Mouse (Mus musculus) lung, postnatal 14 days (tissue): ENCODE results near the gene Col5a1.

Experiments used
- DNase-seq: peaks from one replicate; pipeline ENCODE4 v3.0.0; 2021

Gene Col5a1

DNA sequence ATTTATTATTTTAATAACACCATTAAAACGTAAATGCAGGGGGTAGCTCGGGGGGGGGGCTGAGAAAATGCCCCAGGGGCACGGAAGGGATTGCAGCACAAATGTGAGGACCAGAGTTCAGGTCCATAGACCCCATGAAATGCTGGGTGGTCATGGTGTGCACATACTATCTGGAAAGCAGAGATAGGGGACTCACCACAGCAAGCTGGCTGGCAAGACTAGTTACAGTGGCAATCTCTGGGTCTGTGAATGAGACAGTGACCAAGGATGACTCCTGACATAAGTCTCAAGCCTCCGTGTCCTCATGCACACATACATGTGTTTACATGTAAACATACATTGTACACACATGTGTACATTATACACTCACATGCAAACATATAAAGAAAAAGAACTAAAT lies 90.3 kb downstream of the Col5a1 start:
- no peak for DNase-seq

GRCm38 (mm10) chr2:27981066-27981465 lies 94.8 kb downstream of the Col5a1 start:
- DNase-seq, result no peak

- no peak for DNase-seq
These were observed 95.7 kb downstream of the Col5a1 start for GRCm38 (mm10) chr2:27981621-27982535.

DNA sequence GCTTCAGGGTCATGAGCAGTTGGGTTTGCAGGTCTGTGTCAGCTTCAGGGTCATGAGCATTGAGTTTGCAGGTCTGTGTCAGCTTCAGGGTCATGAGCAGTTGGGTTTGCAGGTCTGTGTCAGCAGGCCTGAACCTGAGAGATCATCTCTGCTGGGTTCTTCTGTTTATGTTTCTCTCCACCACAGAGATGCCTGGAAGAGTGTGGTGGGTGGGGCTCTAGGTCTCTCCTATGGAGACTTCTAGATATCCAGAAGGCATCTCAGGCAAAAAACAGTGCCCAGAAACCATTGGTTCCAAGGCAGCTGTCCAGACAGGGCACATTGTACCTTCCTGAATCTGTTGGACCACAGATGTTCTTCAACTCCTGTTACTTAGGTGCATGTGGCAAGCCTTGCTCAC lies 96.9 kb downstream of the Col5a1 start:
- no peak for DNase-seq

DNA sequence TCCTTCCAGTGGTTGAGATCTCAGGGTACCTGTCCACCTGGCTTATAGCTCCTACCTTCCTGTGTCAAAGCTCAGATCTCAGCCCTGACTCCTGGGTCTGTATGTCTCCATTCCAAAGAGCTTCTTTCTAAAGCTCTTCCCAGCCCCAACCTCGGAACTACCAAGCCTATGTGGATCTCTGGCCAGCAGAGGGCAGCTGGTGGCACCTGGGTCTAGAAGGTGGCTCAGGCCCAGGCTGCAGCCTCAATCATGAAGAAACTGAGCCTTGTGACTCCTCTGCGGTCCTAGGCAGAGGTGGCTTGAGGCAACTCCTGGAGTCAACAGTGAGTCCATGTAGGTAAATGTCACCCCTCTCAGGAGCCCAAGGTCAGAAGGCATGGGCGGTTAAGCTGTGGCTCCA lies 97.7 kb downstream of the Col5a1 start:
- DNase-seq, result peak; percentile 25

GRCm38 (mm10) chr2:27986751-27987150 lies 100.5 kb downstream of the Col5a1 start:
- DNase-seq, result no peak

- DNase-seq, result no peak
These were observed 104.4 kb downstream of the Col5a1 start for GRCm38 (mm10) chr2:27990430-27991211.

DNA sequence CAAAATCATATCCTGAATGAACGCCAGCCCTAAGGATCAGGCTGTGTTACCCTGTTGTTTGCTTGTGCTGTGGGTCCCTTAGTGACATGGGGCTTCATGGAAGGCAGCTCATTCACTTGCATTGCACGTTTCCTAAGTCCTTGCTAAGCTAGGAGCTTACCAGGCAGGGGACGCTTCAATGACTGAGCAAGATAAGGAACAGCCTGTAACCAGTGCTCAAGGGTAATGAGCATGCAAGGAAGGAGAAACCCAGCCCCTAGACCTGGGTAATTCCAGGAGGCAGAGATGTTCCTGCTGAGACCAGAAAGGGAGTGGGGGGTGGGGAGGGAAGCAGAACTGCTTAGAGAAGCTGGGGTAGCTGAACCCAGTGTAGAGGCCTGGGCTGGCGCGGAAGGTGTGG lies 107.2 kb downstream of the Col5a1 start:
- DNase-seq, result no peak

- DNase-seq, result no peak
These were observed 113.9 kb downstream of the Col5a1 start for GRCm38 (mm10) chr2:27999996-28000583.

GRCm38 (mm10) chr2:28000660-28001059 lies 114.4 kb downstream of the Col5a1 start:
- no peak for DNase-seq

DNA sequence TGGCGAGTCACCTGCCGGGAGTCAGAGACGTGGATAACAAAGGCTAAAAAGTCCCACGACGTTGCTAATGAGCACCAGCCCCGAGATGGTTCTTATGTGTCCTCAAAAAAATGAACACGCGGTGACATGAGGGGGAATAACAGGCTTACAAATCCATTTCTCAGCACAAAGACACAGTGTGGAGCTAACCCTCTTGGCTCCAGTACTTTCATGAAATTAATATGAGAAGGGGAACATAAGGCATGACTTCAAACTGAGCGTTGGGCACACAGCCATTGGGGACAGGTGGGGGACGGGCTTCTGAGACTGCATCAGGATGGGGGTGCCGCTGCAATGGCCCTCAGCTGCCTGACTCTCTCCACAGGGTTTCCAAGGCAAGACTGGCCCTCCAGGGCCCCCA lies 115.0 kb downstream of the Col5a1 start:
- no peak for DNase-seq

DNA sequence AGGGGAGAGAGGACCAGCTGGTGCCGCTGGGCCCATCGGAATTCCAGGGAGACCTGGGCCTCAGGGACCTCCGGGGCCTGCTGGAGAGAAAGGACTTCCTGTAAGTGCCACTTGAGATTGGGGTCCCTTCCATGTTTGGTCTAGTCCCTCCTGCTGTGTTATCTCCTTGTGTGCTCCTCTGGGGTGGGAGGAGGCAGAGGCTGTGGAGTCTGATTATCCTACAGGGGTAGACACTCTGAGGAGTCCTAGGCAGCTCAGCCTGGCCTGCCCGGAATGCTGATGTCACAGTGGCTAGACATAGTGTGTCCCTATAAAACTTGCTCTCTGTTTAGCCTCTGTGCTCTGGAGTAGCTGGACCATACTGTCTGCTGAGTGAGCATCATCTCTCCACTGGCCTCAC lies 119.0 kb downstream of the Col5a1 start:
- DNase-seq, result no peak

GRCm38 (mm10) chr2:28008261-28008660 lies 122.0 kb downstream of the Col5a1 start:
- peak; percentile 2 for DNase-seq

DNA sequence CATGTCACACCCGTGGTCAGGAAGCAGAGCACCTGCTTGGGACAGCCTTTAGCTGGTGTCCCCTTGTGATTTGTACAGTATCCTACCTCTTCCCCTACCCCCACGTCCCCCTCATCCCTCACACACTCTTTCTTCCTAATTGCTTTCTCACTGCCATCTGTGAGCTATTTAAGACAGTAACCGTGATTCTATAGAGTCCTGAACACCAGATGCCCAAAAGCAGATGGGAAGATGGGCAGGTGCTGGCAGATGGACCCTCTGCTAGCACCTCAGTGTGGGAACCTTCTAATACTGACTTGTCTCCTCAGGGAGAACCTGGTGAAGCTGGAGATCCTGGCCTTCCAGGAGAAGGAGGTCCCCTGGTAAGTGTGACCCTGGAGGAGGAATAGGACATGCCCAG lies 126.1 kb downstream of the Col5a1 start:
- DNase-seq, result no peak

- DNase-seq, result no peak
These were observed 128.6 kb downstream of the Col5a1 start for GRCm38 (mm10) chr2:28014778-28015177.

DNA sequence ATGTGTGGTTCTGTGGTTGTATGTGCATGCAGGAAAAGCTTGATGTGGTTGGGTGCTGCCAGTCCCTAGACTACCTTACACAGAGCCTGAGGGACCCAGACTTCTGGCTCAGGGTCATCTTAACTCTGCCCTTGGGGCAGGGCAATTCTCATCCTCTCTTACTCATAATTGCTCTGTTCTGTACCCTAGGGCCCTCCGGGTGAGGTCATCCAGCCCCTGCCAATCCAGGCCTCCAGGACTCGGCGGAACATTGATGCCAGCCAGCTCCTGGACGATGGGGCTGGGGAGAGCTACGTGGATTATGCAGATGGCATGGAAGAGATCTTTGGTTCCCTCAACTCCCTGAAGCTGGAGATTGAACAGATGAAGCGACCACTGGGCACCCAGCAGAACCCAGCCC lies 138.2 kb downstream of the Col5a1 start:
- DNase-seq, result no peak

DNA sequence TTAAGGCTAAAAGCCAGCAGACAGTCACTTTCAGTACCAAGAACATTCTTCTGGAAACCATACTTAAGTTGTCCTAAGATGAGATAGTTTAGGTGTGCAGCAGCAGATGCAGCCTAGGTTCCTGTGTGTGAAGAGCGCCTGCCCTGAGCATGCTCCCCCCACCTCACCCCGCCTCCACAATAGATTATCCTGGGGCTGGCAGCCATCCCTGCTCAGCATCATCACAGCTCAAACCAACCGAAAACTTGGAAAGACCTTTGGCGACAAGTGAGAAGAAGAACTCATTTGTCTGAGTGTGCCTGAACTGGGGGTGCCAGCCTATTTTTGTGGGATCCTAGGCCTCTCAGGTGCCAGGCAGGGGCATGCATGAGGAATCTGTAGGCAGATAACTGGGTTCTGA lies 139.6 kb downstream of the Col5a1 start:
- DNase-seq, result no peak

DNA sequence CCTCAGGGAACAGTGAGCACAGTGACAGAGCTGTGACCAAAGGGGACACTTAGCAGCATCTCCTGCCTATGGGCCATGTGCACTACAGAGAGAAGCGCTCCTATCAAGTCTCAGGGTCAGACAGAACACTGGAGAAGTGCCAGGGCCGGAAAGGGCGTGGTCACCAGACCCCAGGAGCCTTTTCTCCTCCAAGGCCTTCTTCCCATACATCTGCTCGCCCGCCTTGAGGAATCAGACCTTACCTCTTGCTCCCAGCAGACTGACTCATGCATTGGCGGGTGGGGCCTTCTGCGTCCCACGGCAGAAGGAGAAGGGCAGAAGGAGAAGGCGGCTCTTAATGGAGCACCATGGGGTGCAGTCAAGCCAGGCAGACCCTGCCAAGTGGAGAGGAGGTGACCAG lies 145.6 kb downstream of the Col5a1 start:
- DNase-seq, result no peak

- no peak for DNase-seq
These were observed 146.2 kb downstream of the Col5a1 start for GRCm38 (mm10) chr2:28032469-28032868.

DNA sequence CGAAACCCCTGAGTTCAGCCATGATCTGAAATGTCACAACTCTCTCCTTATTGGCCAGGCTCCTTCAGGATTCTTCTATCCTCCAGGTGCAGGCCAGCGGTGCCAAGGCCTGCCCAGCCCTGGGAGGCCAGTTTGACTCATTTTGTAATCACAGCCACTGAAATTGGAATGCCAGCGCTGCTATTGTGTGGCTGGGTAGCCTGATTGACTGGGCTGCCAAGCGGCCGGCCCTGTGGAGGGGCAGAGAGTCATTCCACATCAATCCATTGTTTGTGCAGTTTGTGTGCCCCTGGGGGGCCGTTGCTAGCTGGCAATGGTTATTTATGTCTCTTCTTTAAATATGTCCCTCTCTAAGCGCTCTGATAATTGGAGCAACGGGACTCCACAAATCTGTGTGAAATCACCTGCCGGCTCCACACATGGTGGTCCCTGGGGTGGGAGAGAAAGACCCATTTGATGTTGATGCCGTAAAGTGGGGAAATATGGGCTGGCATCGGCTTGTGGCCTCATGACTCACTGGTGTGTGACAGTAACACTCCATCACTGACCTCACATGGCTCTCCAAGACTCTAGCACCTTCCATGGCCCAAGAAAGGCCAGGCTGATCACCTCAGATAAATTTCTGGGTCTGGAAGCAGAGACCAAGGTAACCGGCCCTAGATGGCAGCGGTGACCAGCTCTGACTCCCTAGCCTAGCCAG lies 147.9 kb downstream of the Col5a1 start:
- DNase-seq, result no peak

DNA sequence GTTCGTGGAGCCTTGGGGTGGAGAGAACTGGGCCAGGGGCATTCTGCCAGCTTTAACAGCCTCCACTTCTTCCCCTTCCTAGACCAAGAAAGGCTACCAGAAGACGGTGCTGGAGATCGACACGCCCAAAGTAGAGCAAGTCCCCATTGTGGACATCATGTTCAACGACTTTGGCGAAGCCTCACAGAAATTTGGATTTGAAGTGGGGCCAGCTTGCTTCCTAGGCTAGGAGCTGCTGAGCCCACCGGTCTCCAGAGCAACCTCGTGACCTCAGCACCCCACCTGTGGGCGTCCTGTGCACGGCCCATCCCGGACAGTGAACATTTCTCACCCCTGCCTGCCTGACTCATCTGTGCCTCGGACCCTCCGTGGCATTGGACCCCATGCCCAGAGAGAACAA lies 150.6 kb downstream of the Col5a1 start:
- no peak for DNase-seq

- peak; percentile 8 for DNase-seq
These were observed 151.5 kb downstream of the Col5a1 start for GRCm38 (mm10) chr2:28037505-28038390.
